Comparison of ENCODE assay signal across 19 mouse cellular contexts in genomic region chr9:97628361-97628908, GRCm38 (mm10).
DNase-seq lines count a peak whose midpoint lies in the region; ATAC-seq lines count a peak whose summit lies in the region.
"Had no signal": no experiment of that assay in that cellular context is flagged by ENCODE, and none has a peak within 500 bp of the region (broad histone marks: within the 10 kb centered on the region; RNA-seq: fewer than 3 reads in every experiment).

No protein-coding gene starts in this region.

- H3K4me3 ChIP-seq in hindbrain, embryonic 11.5 days (ENCODE audit: low read depth, low read length): no peak overlapping the region
- H3K4me3 ChIP-seq in hindbrain, embryonic 12.5 days: no peak overlapping the region
- H3K4me3 ChIP-seq: embryonic facial prominence, embryonic 12.5 days; limb, embryonic 12.5 days; megakaryocyte, embryonic 14.5 days; midbrain, embryonic 15.5 days had no signal

- DNase-seq in embryo, embryonic 10.5 days (ENCODE audit: low spot score): peak; percentile 10
- no peak for DNase-seq in embryo, embryonic 10 days (ENCODE audit: low spot score)
- DNase-seq in hindbrain, embryonic 11.5 days (ENCODE audit: low spot score): peak; percentile 5
- DNase-seq in ovary, adult 18-20 months (ENCODE audit: low spot score): peak; percentile 21
- DNase-seq in ovary, postnatal 36 days (ENCODE audit: low spot score): no peak
- DNase-seq in lung, postnatal 10 days: peak; percentile 38
- no peak for DNase-seq in cerebellum, adult 18-20 months
- DNase-seq: cerebellum, adult 11 months; cerebellum, postnatal 25 days; gastrocnemius, postnatal 36 days; kidney, adult 18-20 months; kidney, postnatal 10 days; right cerebral cortex, postnatal 4 days had no signal

- WGBS in hindbrain, embryonic 11.5 days: 51% methylated on average over 6 of the region's 6 CpGs
- 41% methylated on average over 6 of the region's 6 CpGs for WGBS in hindbrain, embryonic 12.5 days

- no peak overlapping the region for H3K9ac ChIP-seq in hindbrain, embryonic 11.5 days (ENCODE audit: low read depth, low read length)
- no peak overlapping the region for H3K9ac ChIP-seq in hindbrain, embryonic 12.5 days
- H3K9ac ChIP-seq: embryonic facial prominence, embryonic 12.5 days; limb, embryonic 12.5 days; liver, embryonic 14.5 days; midbrain, embryonic 15.5 days had no signal

- H3K4me2 ChIP-seq in hindbrain, embryonic 11.5 days (replicated peaks; ENCODE audit: low read depth, low read length): no peak overlapping the region
- no peak overlapping the region for H3K4me2 ChIP-seq in hindbrain, embryonic 12.5 days (replicated peaks)
- H3K4me2 ChIP-seq: embryonic facial prominence, embryonic 12.5 days; limb, embryonic 12.5 days; midbrain, embryonic 15.5 days had no signal

- no peaks in the 10 kb centered on the region for H3K36me3 ChIP-seq in hindbrain, embryonic 11.5 days (ENCODE audit: control insufficient read depth, insufficient read depth, low read length)
- no peaks in the 10 kb centered on the region for H3K36me3 ChIP-seq in hindbrain, embryonic 12.5 days
- H3K36me3 ChIP-seq: embryonic facial prominence, embryonic 12.5 days; limb, embryonic 12.5 days; midbrain, embryonic 15.5 days had no signal

- H3K4me1 ChIP-seq in hindbrain, embryonic 11.5 days (replicated peaks; ENCODE audit: control insufficient read depth, insufficient read depth, low read length): no peaks in the 10 kb centered on the region
- no peaks in the 10 kb centered on the region for H3K4me1 ChIP-seq in hindbrain, embryonic 12.5 days
- H3K4me1 ChIP-seq: embryonic facial prominence, embryonic 12.5 days; limb, embryonic 12.5 days; megakaryocyte, embryonic 14.5 days; midbrain, embryonic 15.5 days had no signal

- H3K27ac ChIP-seq in hindbrain, embryonic 11.5 days (ENCODE audit: low read depth, low read length): no peak overlapping the region
- H3K27ac ChIP-seq in hindbrain, embryonic 12.5 days: no peak overlapping the region
- H3K27ac ChIP-seq: embryonic facial prominence, embryonic 12.5 days; limb, embryonic 12.5 days; liver, embryonic 14.5 days; midbrain, embryonic 15.5 days had no signal

- H3K9me3 ChIP-seq in hindbrain, embryonic 11.5 days (ENCODE audit: control insufficient read depth, low read length): no peaks in the 10 kb centered on the region
- no peaks in the 10 kb centered on the region for H3K9me3 ChIP-seq in hindbrain, embryonic 12.5 days (replicated peaks)
- H3K9me3 ChIP-seq: embryonic facial prominence, embryonic 12.5 days; limb, embryonic 12.5 days; midbrain, embryonic 15.5 days had no signal

- no peaks in the 10 kb centered on the region for H3K27me3 ChIP-seq in hindbrain, embryonic 11.5 days (ENCODE audit: control insufficient read depth, insufficient read depth, low read length)
- H3K27me3 ChIP-seq in hindbrain, embryonic 12.5 days: no peaks in the 10 kb centered on the region
- H3K27me3 ChIP-seq: embryonic facial prominence, embryonic 12.5 days; limb, embryonic 12.5 days; megakaryocyte, embryonic 14.5 days; midbrain, embryonic 15.5 days had no signal

- ATAC-seq in hindbrain, embryonic 11.5 days (ENCODE audit: low FRiP score): no peak
- ATAC-seq in hindbrain, embryonic 12.5 days (ENCODE audit: low FRiP score): no peak
- ATAC-seq: midbrain, embryonic 15.5 days had no signal

Comparison
In these comparisons a context has a peak if more than half of its experiments do, and no peak if none do; other contexts are left out.
1. DNase-seq: peak in embryo, embryonic 10.5 days (single experiment), hindbrain, embryonic 11.5 days (single experiment), ovary, adult 18-20 months (single experiment) and lung, postnatal 10 days (single experiment); none in embryo, embryonic 10 days (single experiment), ovary, postnatal 36 days (single experiment) and cerebellum, adult 18-20 months (0 of 2).